Mouse (Mus musculus) liver, postnatal 0 days (tissue): ENCODE data around the gene Mmp25.

Experiments
- CTCF ChIP-seq: sonication (generic); IDR thresholded peaks from 2 replicates; pipeline ENCODE4 v1.5.1; 2016; ENCODE audit warnings: antibody characterized with exemption, low read depth
- EP300 ChIP-seq: IDR thresholded peaks from 2 replicates; pipeline ENCODE4 v1.6.1; 2016; ENCODE audit warnings: antibody characterized with exemption, low read depth, mild to moderate bottlenecking

DNA sequence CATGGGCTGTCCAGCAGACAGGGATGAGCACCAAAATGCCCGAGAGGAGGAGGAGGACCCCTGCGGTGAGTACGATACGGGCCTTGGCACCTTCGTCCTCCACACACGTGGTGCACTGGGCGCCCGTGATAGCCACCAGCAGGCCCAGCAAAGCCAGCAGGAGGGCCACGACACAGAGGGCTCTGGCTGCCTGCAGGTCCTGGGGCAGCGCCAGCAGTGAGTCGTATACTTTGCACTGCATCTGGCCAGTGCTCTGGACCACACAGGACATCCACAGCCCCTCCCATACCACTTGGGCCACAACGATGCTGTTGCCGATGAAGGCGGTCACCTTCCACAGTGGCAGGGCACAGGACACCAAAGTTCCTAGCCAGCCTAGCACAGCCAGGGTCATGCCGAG lies 38.1 kb upstream of the Mmp25 start:
- TF ChIP-seq CTCF (no peak), EP300 (no peak)
